In genomic region chr11:58167822-58168166, GRCm38 (mm10) we compare ENCODE assay signal across 7 mouse cellular contexts. TPM values are rescaled to one million over a fixed set of nuclear protein-coding genes. Genes with fewer than 3 reads are reported as not detected.
DNase-seq lines count a peak whose midpoint lies in the region; ATAC-seq and TF ChIP-seq lines count a peak whose summit lies in the region.

No protein-coding gene starts in this region.

- no peak for TF ChIP-seq CTCF in small intestine, adult 2 months (IDR thresholded peaks at IDR 0.05; ENCODE audit: extremely low read depth, insufficient read length, insufficient replicate concordance, low read depth, low read length)

- H3K27me3 ChIP-seq in lung, embryonic 15.5 days: no peaks in the 10 kb centered on the region
- no peaks in the 10 kb centered on the region for H3K27me3 ChIP-seq in embryonic facial prominence, embryonic 14.5 days (replicated peaks; ENCODE audit: control insufficient read depth, insufficient read depth, low read length)
- H3K27me3 ChIP-seq in limb, embryonic 10.5 days (ENCODE audit: low read depth, poor library complexity, severe bottlenecking): no peaks in the 10 kb centered on the region
- H3K27me3 ChIP-seq in small intestine, adult 2 months (ENCODE audit: control insufficient read depth, insufficient read depth, low read length): no peaks in the 10 kb centered on the region

- H3K4me1 ChIP-seq in lung, embryonic 15.5 days: peaks cover 21% of the 10 kb centered on the region
- peaks cover 6% of the 10 kb centered on the region; the same call in 1 of the 2 replicates for H3K4me1 ChIP-seq in embryonic facial prominence, embryonic 14.5 days (ENCODE audit: control insufficient read depth, insufficient read depth, low read length)
- H3K4me1 ChIP-seq in limb, embryonic 10.5 days: peaks cover 24% of the 10 kb centered on the region
- H3K4me1 ChIP-seq in small intestine, adult 2 months (ENCODE audit: control insufficient read depth, insufficient read depth, insufficient read length, low read length): peaks cover 2% of the 10 kb centered on the region; the same call in 1 of the 2 replicates

- no peak for ATAC-seq in lung, embryonic 15.5 days (ENCODE audit: borderline replicate concordance, extremely low read depth, low FRiP score, low TSS enrichment)
- no peak for ATAC-seq in embryonic facial prominence, embryonic 14.5 days (ENCODE audit: low read depth)

- WGBS in lung, embryonic 15.5 days: 1% methylated on average over 8 of the region's 8 CpGs
- 0% methylated on average over 5 of the region's 8 CpGs for WGBS in embryonic facial prominence, embryonic 14.5 days
- 0% methylated on average over 8 of the region's 8 CpGs for WGBS in limb, embryonic 10.5 days
- 0% methylated on average over 8 of the region's 8 CpGs for WGBS in small intestine, adult 2 months

- H3K4me2 ChIP-seq in lung, embryonic 15.5 days: peak overlapping the region; percentile 84
- peak overlapping the region; percentile 80 for H3K4me2 ChIP-seq in embryonic facial prominence, embryonic 14.5 days (ENCODE audit: low read depth, low read length)

- peak overlapping the region; percentile 98 for H3K4me3 ChIP-seq in lung, embryonic 15.5 days
- H3K4me3 ChIP-seq in embryonic facial prominence, embryonic 14.5 days (ENCODE audit: low read depth, low read length): peak overlapping the region; percentile 77
- H3K4me3 ChIP-seq in limb, embryonic 10.5 days: peak overlapping the region; percentile 94
- H3K4me3 ChIP-seq in small intestine, adult 2 months (ENCODE audit: low read depth, low read length): peak overlapping the region; percentile 99

- peak overlapping the region; percentile 81 for H3K9ac ChIP-seq in lung, embryonic 15.5 days
- H3K9ac ChIP-seq in embryonic facial prominence, embryonic 14.5 days (ENCODE audit: low read depth, low read length): peak overlapping the region; percentile 79

- H3K9me3 ChIP-seq in lung, embryonic 15.5 days: no peaks in the 10 kb centered on the region
- H3K9me3 ChIP-seq in embryonic facial prominence, embryonic 14.5 days (ENCODE audit: control insufficient read depth, low read length): no peaks in the 10 kb centered on the region
- no peaks in the 10 kb centered on the region for H3K9me3 ChIP-seq in limb, embryonic 10.5 days (replicated peaks)

- no peak for TF ChIP-seq POLR2A in small intestine, adult 2 months (IDR thresholded peaks at IDR 0.05; ENCODE audit: low read depth, low read length)

- peaks cover 28% of the 10 kb centered on the region for H3K36me3 ChIP-seq in lung, embryonic 15.5 days
- H3K36me3 ChIP-seq in embryonic facial prominence, embryonic 14.5 days (ENCODE audit: control insufficient read depth, insufficient read depth, low read length): peaks cover 35% of the 10 kb centered on the region
- H3K36me3 ChIP-seq in limb, embryonic 10.5 days: peaks cover 42% of the 10 kb centered on the region
- peaks cover 13% of the 10 kb centered on the region for H3K36me3 ChIP-seq in small intestine, adult 2 months (ENCODE audit: control insufficient read depth, insufficient read depth, low read length)

- no peak for DNase-seq in lung, postnatal 4 days
- DNase-seq in embryonic facial prominence, embryonic 14.5 days (ENCODE audit: low spot score): no peak
- DNase-seq in limb, embryonic 10.5 days (ENCODE audit: low spot score): no peak
- no peak for DNase-seq in layer of hippocampus, adult 8-10 months (ENCODE audit: low spot score in 2 of 2)
- no peak for DNase-seq in retina, embryonic 14.5 days (ENCODE audit: low spot score)

- peak overlapping the region; percentile 73; the same call in 1 of the 2 replicates for H3K27ac ChIP-seq in lung, embryonic 15.5 days
- H3K27ac ChIP-seq in embryonic facial prominence, embryonic 14.5 days (replicated peaks; ENCODE audit: low read depth, low read length): 0 out of 2 replicates have a peak overlapping the region, but pooled peaks have one; percentile 50
- peak overlapping the region; percentile 89 for H3K27ac ChIP-seq in limb, embryonic 10.5 days
- no peak overlapping the region for H3K27ac ChIP-seq in small intestine, adult 2 months (ENCODE audit: insufficient read depth, low read depth, low read length)

RNA-seq across cellular contexts. Expression of gene Gemin5, which starts 0.5 kb away (rescaled TPM):
- polyA plus RNA-seq in lung, embryonic 15.5 days (2015; fragmentation: Nextera tagmentation; extraction: Ambion mirVana): 20.2 and 20.9 TPM in 2 replicates
- polyA plus RNA-seq in embryonic facial prominence, embryonic 14.5 days (2014; fragmentation: Nextera tagmentation; extraction: Ambion mirVana): 18.3 and 19.6 TPM in 2 replicates
- polyA plus RNA-seq in limb, embryonic 10.5 days (2016; fragmentation: Nextera tagmentation; extraction: Ambion mirVana): 35.8 and 40.1 TPM in 2 replicates
- polyA plus RNA-seq in small intestine, adult 2 months (2012; rRNA removed): 2.5 and 3.5 TPM in 2 replicates
- 10 to 100 TPM; 19.6 to 23.5 (median 20.0) TPM for total RNA-seq in layer of hippocampus, adult 8-10 months (2022)

RNA-seq across cellular contexts. Expression of gene Mrpl22, which starts 3.7 kb away (rescaled TPM):
- polyA plus RNA-seq in lung, embryonic 15.5 days (2015; fragmentation: Nextera tagmentation; extraction: Ambion mirVana): 109 and 117 TPM in 2 replicates
- polyA plus RNA-seq in embryonic facial prominence, embryonic 14.5 days (2014; fragmentation: Nextera tagmentation; extraction: Ambion mirVana): 112 and 113 TPM in 2 replicates
- polyA plus RNA-seq in limb, embryonic 10.5 days (2016; fragmentation: Nextera tagmentation; extraction: Ambion mirVana): 143 and 156 TPM in 2 replicates
- 8.3 and 13.9 TPM in 2 replicates for polyA plus RNA-seq in small intestine, adult 2 months (2012; rRNA removed)
- 10 to 100 TPM; 30.8 to 33.8 (median 32.8) TPM for total RNA-seq in layer of hippocampus, adult 8-10 months (2022)

RNA-seq across cellular contexts. Expression of gene Igtp, which starts 31.6 kb away (rescaled TPM):
- polyA plus RNA-seq in lung, embryonic 15.5 days (2015; fragmentation: Nextera tagmentation; extraction: Ambion mirVana): 4.9 and 5.2 TPM in 2 replicates
- polyA plus RNA-seq in embryonic facial prominence, embryonic 14.5 days (2014; fragmentation: Nextera tagmentation; extraction: Ambion mirVana): 10.5 and 16.7 TPM in 2 replicates
- polyA plus RNA-seq in limb, embryonic 10.5 days (2016; fragmentation: Nextera tagmentation; extraction: Ambion mirVana): 1.3 TPM in 2 replicates
- 10.8 and 27.7 TPM in 2 replicates for polyA plus RNA-seq in small intestine, adult 2 months (2012; rRNA removed)
- 1 to 10 TPM; 2.4 to 5.5 (median 3.6) TPM for total RNA-seq in layer of hippocampus, adult 8-10 months (2022)

RNA-seq across cellular contexts. Expression of gene Irgm2, which starts 31.6 kb away (rescaled TPM):
- polyA plus RNA-seq in lung, embryonic 15.5 days (2015; fragmentation: Nextera tagmentation; extraction: Ambion mirVana): 2.3 and 2.4 TPM in 2 replicates
- 4.4 and 5.7 TPM in 2 replicates for polyA plus RNA-seq in embryonic facial prominence, embryonic 14.5 days (2014; fragmentation: Nextera tagmentation; extraction: Ambion mirVana)
- polyA plus RNA-seq in limb, embryonic 10.5 days (2016; fragmentation: Nextera tagmentation; extraction: Ambion mirVana): 0.05 and 0.50 TPM in 2 replicates
- 7.1 and 22.7 TPM in 2 replicates for polyA plus RNA-seq in small intestine, adult 2 months (2012; rRNA removed)
- total RNA-seq in layer of hippocampus, adult 8-10 months (2022): 1 to 10 TPM; 2.3 to 4.6 (median 3.1) TPM
